Mouse (Mus musculus): Measurements from ENCODE around the gene Armh3.

- TF ChIP-seq CTCF (IDR thresholded peaks at IDR 0.05; ENCODE audit: insufficient read depth, low read depth, low read length) (no peak), POLR2A (IDR thresholded peaks at IDR 0.05; ENCODE audit: insufficient read depth, low read depth, low read length) (no peak)
Observed at GRCm38 (mm10) chr19:45788337-45788736, 210.0 kb downstream of the Armh3 start.

All from olfactory bulb, adult 2 months (tissue).